Mouse (Mus musculus): Measurements from ENCODE around the gene Tbc1d2. TPM values are rescaled to one million over a fixed set of nuclear protein-coding genes. Genes with fewer than 3 reads are reported as not detected.

Gene Tbc1d2
- polyA plus RNA-seq, 1 experiment, result 8.4 TPM

DNA sequence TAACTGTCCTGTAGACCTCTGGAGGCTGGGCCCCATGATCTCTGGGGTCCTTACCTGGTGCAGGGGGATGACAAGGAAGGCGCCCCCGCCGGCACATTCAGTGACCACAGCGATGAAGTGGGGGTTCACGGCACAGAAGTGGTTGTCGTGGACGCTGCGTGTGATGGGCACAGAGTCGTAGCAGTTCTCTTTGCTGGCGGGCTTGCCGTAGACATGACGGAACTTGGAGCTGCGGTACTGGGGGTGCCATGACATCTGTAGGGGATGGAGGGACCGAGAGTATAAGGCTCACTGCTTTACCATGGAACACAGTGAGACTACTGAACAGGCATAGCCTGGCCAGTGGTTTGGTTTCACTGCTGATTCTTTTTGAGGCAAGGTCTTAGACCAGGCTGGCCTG lies 87.2 kb downstream of the Tbc1d2 start:
- WGBS, result 97% methylated on average over 14 of the region's 14 CpGs
- DNase-seq (ENCODE audit: low read depth, low spot score), result no peak

DNA sequence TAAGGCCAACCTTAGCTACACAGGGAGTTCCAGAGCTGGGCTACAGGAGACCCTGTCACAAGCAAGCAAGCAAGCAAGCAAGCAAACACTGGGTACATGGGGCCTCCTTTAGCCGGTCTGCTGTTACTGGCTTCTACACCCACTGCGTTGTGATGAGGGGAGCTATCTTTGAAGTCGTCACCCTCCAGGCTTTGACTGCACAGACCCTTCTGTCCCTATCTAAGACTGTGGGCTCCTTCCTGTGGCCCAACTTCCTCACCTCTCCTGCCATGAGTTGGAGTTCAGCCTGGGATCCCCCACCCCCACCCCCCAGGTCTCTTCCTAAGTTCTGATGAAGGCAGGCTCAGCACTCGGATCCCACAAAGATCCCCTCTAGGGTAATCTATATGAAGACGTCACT lies 88.0 kb downstream of the Tbc1d2 start:
- no peak for DNase-seq (ENCODE audit: low read depth, low spot score)
- 91% methylated on average over 5 of the region's 5 CpGs for WGBS

DNA sequence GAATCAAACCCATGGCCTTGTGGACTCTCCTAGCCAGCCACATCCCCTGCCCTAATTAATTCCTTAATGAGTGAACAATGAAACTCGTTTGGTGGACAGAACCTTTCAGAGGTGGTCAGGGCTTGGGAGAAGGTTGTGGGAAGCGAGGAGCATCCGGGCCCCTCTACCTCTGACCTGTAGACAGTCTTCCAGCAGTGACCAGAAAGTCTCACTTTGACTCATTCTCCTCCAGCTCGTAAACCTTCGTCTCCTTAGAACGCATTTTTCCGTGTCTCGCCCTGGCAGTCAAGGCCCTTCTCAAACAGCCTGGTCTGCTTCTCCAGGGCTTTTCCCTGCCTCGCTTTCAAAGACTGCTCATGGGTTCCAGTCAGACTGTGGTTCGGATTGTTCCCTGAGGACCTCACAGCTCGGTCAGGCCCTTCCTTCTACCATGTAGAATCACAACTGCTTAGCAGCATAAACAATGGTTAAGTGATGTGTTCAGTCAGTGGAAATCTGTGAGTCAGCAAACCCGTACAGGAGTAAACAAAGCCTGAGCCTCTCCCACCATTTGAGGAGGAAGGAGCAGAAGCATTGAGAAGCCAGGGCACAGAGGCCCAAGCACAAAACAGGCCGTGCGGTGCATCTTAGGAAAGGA lies 89.8 kb downstream of the Tbc1d2 start:
- DNase-seq (ENCODE audit: low read depth, low spot score), result no peak
- WGBS, result 28% methylated on average over 14 of the region's 14 CpGs

DNA sequence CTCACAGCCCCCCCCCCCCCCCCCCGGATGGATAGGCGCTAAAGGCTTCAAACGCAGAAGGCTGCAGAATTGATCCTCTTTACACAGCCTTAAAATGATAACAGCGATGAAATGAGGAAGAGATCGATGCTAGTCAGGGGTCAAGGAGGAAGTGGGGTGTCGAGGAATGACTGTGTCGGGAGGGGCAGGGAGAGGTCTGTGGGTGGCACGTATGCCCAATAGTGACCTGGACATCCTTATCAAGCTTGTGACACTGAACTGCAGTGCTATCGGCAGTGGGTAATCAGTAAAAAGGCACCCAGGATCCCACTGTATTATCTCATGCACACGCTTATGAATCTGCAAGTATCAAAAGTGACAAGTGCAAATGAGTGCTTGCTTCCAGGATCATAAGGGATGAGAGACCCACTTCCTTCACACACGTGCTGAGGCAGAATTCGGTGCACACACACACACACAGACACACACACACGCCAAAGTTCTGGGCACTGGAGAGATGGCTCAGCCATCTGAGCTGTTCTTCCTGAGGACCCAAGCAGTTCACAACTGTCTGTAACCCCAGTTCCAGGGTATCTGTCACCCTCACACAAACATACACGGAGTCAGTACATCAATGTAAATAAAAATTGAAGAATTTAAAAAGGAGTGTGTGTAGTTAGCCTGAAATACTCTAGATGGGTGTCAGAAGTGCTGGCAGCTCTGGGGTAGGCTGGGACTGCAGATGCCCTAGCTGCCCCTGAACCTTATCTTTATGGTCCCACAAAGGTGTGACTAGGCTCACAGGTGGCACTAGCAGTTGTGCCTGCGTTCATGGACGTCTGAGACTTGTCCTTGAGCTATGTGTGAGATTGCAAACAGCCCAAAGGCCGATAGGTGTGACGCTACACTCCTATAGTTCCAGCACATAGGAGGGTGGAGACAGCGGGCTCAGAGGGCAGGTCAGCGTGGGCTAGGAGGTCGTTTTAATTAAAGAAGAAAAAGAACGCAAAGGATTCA lies 91.0 kb downstream of the Tbc1d2 start:
- WGBS, result 20% methylated on average over 22 of the region's 22 CpGs
- DNase-seq (ENCODE audit: low read depth, low spot score), result peak; percentile 90

DNA sequence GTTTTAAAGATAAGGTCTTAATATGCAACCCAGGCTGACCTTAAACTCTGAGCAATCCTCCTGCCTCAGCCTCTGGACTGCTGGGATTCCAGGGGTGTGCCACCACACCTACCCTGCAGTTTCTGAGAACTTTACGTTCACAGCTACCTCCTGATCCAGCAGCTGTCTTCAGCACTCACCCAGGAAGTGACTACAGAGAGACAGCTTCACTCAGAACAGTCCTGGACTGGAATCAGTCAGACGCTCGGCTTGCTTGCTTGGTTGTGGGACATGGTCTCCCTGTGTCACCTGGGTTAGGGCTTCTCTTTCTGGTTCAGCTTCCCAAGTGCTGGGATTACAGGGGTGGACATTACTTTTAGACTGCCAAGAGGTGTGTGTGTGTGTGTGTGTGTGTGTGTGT lies 93.1 kb downstream of the Tbc1d2 start:
- 52% methylated on average over 3 of the region's 3 CpGs for WGBS
- DNase-seq (ENCODE audit: low read depth, low spot score), result no peak

DNA sequence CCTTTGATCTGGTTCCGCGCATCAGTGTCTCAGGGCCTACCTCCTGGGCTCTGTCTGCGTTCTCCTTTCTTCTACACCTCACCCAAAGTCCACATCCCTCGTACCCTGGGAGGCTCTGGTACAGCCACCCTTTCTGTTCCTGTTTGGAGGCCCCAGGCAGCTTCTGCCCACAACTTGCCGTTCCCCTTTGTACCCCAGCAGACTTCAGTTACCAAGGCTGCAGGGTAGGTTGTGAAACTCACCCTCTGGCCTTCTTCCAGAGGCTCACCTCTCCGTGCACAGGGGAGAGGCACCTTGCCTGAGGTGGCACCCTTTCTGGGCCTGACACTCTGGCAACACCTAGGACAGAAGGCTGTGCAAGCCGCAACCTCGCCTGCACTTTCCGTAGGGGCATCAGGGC lies 94.2 kb downstream of the Tbc1d2 start:
- DNase-seq (ENCODE audit: low read depth, low spot score), result no peak
- 29% methylated on average over 9 of the region's 9 CpGs for WGBS

Other genes with a start within 250 kb of the Tbc1d2 start
- 0.05 TPM in 2 replicates for gene Hemgn, start 236.7 kb downstream of the Tbc1d2 start, polyA plus RNA-seq (2012; rRNA removed)
- 9.6 and 11.5 TPM in 2 replicates for gene Anp32b, start 199.3 kb downstream of the Tbc1d2 start, polyA plus RNA-seq (2012; rRNA removed)
- 72.6 and 86.8 TPM in 2 replicates for gene Nans, start 161.0 kb downstream of the Tbc1d2 start, polyA plus RNA-seq (2012; rRNA removed)
- gene Trim14, start 114.1 kb downstream of the Tbc1d2 start, polyA plus RNA-seq (2012; rRNA removed), result 12.7 and 25.6 TPM in 2 replicates
- gene Coro2a, start 48.0 kb downstream of the Tbc1d2 start, polyA plus RNA-seq (2012; rRNA removed), result 166 and 316 TPM in 2 replicates

Data from large intestine, adult 2 months (tissue).